In genomic region chr17:72477889-72478405, GRCm38 (mm10) we compare ENCODE assay signal across 28 mouse cellular contexts.
DNase-seq lines count a peak whose midpoint lies in the region; ATAC-seq and TF ChIP-seq lines count a peak whose summit lies in the region.
"Had no signal": no experiment of that assay in that cellular context is flagged by ENCODE, and none has a peak within 500 bp of the region (broad histone marks: within the 10 kb centered on the region; RNA-seq: fewer than 3 reads in every experiment).

No protein-coding gene starts in this region.

- no peak for TF ChIP-seq EP300 in ES-Bruce4 (IDR thresholded peaks at IDR 0.05; ENCODE audit: insufficient read depth, low read depth, low read length)

- peaks cover 2% of the 10 kb centered on the region; the same call in 1 of the 2 replicates for H3K9me3 ChIP-seq in ES-Bruce4 (replicated peaks; ENCODE audit: control insufficient read depth, insufficient read depth, low read length, poor library complexity, severe bottlenecking)
- H3K9me3 ChIP-seq in neural tube, embryonic 15.5 days (replicated peaks) = no peaks in the 10 kb centered on the region
- H3K9me3 ChIP-seq: forebrain, embryonic 15.5 days; heart, embryonic 12.5 days; hindbrain, embryonic 13.5 days; limb, embryonic 13.5 days; lung, embryonic 15.5 days; midbrain, embryonic 10.5 days; neural tube, embryonic 12.5 days had no signal

- H3K4me1 ChIP-seq in ES-Bruce4 (ENCODE audit: control insufficient read depth, insufficient read depth, low read length) = no peaks in the 10 kb centered on the region
- H3K4me1 ChIP-seq in neural tube, embryonic 15.5 days = no peaks in the 10 kb centered on the region
- H3K4me1 ChIP-seq: limb, embryonic 13.5 days; lung, embryonic 15.5 days; midbrain, embryonic 10.5 days; neural tube, embryonic 12.5 days had no signal

- DNase-seq in heart, adult 11 months = peak; percentile 90
- DNase-seq in heart, adult 18-20 months = no peak
- peak; percentile 9 to 22 for DNase-seq in left cerebral cortex, postnatal 14 days (ENCODE audit: low spot score in 2 of 2)
- no peak for DNase-seq in left cerebral cortex, postnatal 4 days
- peak; percentile 89 for DNase-seq in R1 (ENCODE audit: low read depth, low spot score)
- no peak for DNase-seq in gastrocnemius, postnatal 4 days (ENCODE audit: low spot score in 2 of 2)
- DNase-seq: adrenal gland, postnatal 14 days; cerebellum, adult 2 months; cerebellum, postnatal 14 days; gastrocnemius, postnatal 10 days; heart, adult 2 months; heart, postnatal 4 days; kidney, adult 8-10 months; kidney, postnatal 4 days had no signal

- TF ChIP-seq POLR2A in ES-Bruce4 (IDR thresholded peaks at IDR 0.05; ENCODE audit: insufficient read depth, low read length) = no peak

- H3K27ac ChIP-seq in ES-Bruce4 (ENCODE audit: insufficient read depth, low read length) = peak overlapping the region; percentile 36
- no peak overlapping the region for H3K27ac ChIP-seq in neural tube, embryonic 15.5 days (replicated peaks)
- H3K27ac ChIP-seq: forebrain, embryonic 15.5 days; heart, adult 2 months; hindbrain, embryonic 13.5 days; kidney, postnatal 0 days; limb, embryonic 13.5 days; lung, embryonic 15.5 days; midbrain, embryonic 10.5 days; neural tube, embryonic 12.5 days had no signal

- no peak overlapping the region for H3K4me3 ChIP-seq in ES-Bruce4 (ENCODE audit: low read depth, low read length)
- H3K4me3 ChIP-seq in neural tube, embryonic 15.5 days (replicated peaks) = no peak overlapping the region
- H3K4me3 ChIP-seq: forebrain, embryonic 15.5 days; heart, adult 2 months; heart, embryonic 12.5 days; hindbrain, embryonic 13.5 days; limb, embryonic 13.5 days; lung, embryonic 15.5 days; midbrain, embryonic 10.5 days; myocyte; neural tube, embryonic 12.5 days had no signal

- no peaks in the 10 kb centered on the region for H3K27me3 ChIP-seq in ES-Bruce4 (ENCODE audit: control insufficient read depth, insufficient read depth, low read length, poor library complexity, severe bottlenecking)
- no peaks in the 10 kb centered on the region for H3K27me3 ChIP-seq in neural tube, embryonic 15.5 days (replicated peaks)
- H3K27me3 ChIP-seq: forebrain, embryonic 15.5 days; heart, embryonic 12.5 days; hindbrain, embryonic 13.5 days; limb, embryonic 13.5 days; lung, embryonic 15.5 days; neural tube, embryonic 12.5 days had no signal

- no peak for ATAC-seq in neural tube, embryonic 15.5 days (ENCODE audit: low FRiP score)
- ATAC-seq: forebrain, embryonic 15.5 days; intestine, embryonic 16.5 days had no signal

- H3K4me2 ChIP-seq in neural tube, embryonic 15.5 days = no peak overlapping the region
- H3K4me2 ChIP-seq: forebrain, embryonic 15.5 days; heart, embryonic 12.5 days; hindbrain, embryonic 13.5 days; limb, embryonic 13.5 days; liver, embryonic 11.5 days; lung, embryonic 15.5 days; neural tube, embryonic 12.5 days had no signal

- TF ChIP-seq CTCF in ES-Bruce4 (IDR thresholded peaks at IDR 0.05; ENCODE audit: low read depth, low read length) = no peak

- H3K36me3 ChIP-seq in ES-Bruce4 (ENCODE audit: control insufficient read depth, insufficient read depth, low read length, poor library complexity, severe bottlenecking) = no peaks in the 10 kb centered on the region
- H3K36me3 ChIP-seq in neural tube, embryonic 15.5 days = no peaks in the 10 kb centered on the region
- H3K36me3 ChIP-seq: forebrain, embryonic 15.5 days; G1E; heart, embryonic 12.5 days; hindbrain, embryonic 13.5 days; limb, embryonic 13.5 days; lung, embryonic 15.5 days; midbrain, embryonic 10.5 days; neural tube, embryonic 12.5 days had no signal

- intact Hi-C loops in left cerebral cortex, postnatal 14 days (cut with DNase I) = no loop called here
- intact Hi-C loops in left cerebral cortex, postnatal 4 days (cut with DNase I) = no loop called here

- WGBS in neural tube, embryonic 15.5 days = 57% methylated on average over 5 of the region's 5 CpGs

- no peak overlapping the region for H3K9ac ChIP-seq in ES-Bruce4 (ENCODE audit: low read depth, poor library complexity, severe bottlenecking)
- H3K9ac ChIP-seq in neural tube, embryonic 15.5 days (replicated peaks) = no peak overlapping the region
- H3K9ac ChIP-seq: forebrain, embryonic 15.5 days; heart, embryonic 12.5 days; hindbrain, embryonic 13.5 days; limb, embryonic 13.5 days; lung, embryonic 15.5 days; neural tube, embryonic 12.5 days had no signal

Comparison
In these comparisons a context has a peak if more than half of its experiments do, and no peak if none do; other contexts are left out.
1. DNase-seq: peak in heart, adult 11 months (single experiment), left cerebral cortex, postnatal 14 days (2 of 2) and R1 (single experiment); none in heart, adult 18-20 months (0 of 2), left cerebral cortex, postnatal 4 days (single experiment) and gastrocnemius, postnatal 4 days (0 of 2).